Mouse (Mus musculus) cerebellum, adult 2 months (tissue): Measurements from ENCODE around the gene Slc5a9. TPM values are rescaled to one million over a fixed set of nuclear protein-coding genes. Genes with fewer than 3 reads are reported as not detected.

Source experiments
- DNase-seq, 2 experiments: peaks; one replicate each; pipeline ENCODE4 v3.0.0; 2021
- H3K27ac ChIP-seq: fragments of 200-500 bp; 2 replicates; pipeline ENCODE4 v1.5.1; 2012; ENCODE audit warnings: low read length, control low read depth, inconsistent platforms; ENCODE audit not compliant: insufficient read depth
- H3K27me3 ChIP-seq: fragments of 200-500 bp; 2 replicates; pipeline ENCODE4 v1.6.1; 2012; ENCODE audit warnings: inconsistent platforms, mild to moderate bottlenecking, low read length, moderate library complexity; ENCODE audit not compliant: control insufficient read depth, insufficient read depth
- H3K4me1 ChIP-seq: fragments of 200-500 bp; 2 replicates; pipeline ENCODE4 v1.6.1; 2011; ENCODE audit warnings: low read length; ENCODE audit not compliant: control insufficient read depth, insufficient read depth
- H3K4me3 ChIP-seq: fragments of 200-500 bp; replicated peaks from 2 replicates; pipeline ENCODE3; 2011; ENCODE audit warnings: mild to moderate bottlenecking, low read depth, low read length, control low read depth; ENCODE audit not compliant: insufficient read depth
- CTCF ChIP-seq: fragments of 200-500 bp; IDR thresholded peaks from 2 replicates; pipeline ENCODE4 v1.5.1; 2011; ENCODE audit warnings: low read depth, mild to moderate bottlenecking, control low read depth, low read length, moderate library complexity, borderline replicate concordance; ENCODE audit not compliant: insufficient read depth
- POLR2A ChIP-seq: fragments of 200-500 bp; IDR thresholded peaks from 2 replicates; pipeline ENCODE4 v1.6.1; 2011; ENCODE audit warnings: low read length, control low read depth, borderline replicate concordance; ENCODE audit not compliant: insufficient read depth
- WGBS: fragments of 180-500 bp; shearing (Covaris S2); methylation state at CpG from one replicate; pipeline ENCODE4 v1.1.7; 2018; 5-methylcytosine and 5-hydroxymethylcytosine counted together
- polyA plus RNA-seq: library from polyadenylated mRNA; depleted of rRNA; stranded (reverse); fragments of >200 nt; gene quantifications from 2 replicates; pipeline ENCODE4 v1.2.3, GENCODE M21; 2012; rRNA removed

Gene Slc5a9
- polyA plus RNA-seq, 1 experiment: not detected

GRCm38 (mm10) chr4:111886607-111887006 lies 16.1 kb downstream of the Slc5a9 start:
- peak; percentile 40 to 67 for DNase-seq
- peak; percentile 25; the same call in 1 of the 2 replicates for TF ChIP-seq CTCF
- no peak for TF ChIP-seq POLR2A
- H3K27me3 ChIP-seq: no peaks in the 10 kb centered on the region
- no peaks in the 10 kb centered on the region for H3K4me1 ChIP-seq
- 14% methylated on average over 4 of the region's 4 CpGs for whole genome bisulfite sequencing
- H3K4me3 ChIP-seq: no peak overlapping the region
- H3K27ac ChIP-seq: no peak overlapping the region

DNA sequence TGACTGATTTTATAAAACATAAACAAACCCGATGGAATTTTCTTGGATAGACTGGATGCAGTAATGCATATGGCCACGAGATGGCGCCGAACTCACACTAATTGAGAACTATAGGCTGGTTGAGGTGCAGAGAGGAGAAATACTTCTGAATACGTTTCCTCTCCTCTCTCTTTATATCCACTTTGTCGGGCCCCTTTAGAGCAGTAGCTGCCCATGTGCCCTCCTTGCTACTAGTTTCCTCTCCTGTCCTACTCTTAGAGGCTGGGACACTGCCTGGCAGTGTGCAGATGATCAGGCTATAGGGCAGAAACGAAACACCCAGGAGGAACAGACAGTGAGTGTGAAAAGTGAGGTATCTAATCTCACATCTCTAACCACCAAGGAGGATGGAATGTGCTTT lies 16.7 kb downstream of the Slc5a9 start:
- Histone ChIP-seq H3K4me1 (no peaks in the 10 kb centered on the region), H3K27ac (no peak overlapping the region), H3K4me3 (no peak overlapping the region), H3K27me3 (no peaks in the 10 kb centered on the region)
- 9% methylated on average over 7 of the region's 7 CpGs for WGBS
- peak; percentile 20 to 48 for DNase-seq
- TF ChIP-seq POLR2A (no peak), CTCF (no peak; the same call in 1 of the 2 replicates)

DNA sequence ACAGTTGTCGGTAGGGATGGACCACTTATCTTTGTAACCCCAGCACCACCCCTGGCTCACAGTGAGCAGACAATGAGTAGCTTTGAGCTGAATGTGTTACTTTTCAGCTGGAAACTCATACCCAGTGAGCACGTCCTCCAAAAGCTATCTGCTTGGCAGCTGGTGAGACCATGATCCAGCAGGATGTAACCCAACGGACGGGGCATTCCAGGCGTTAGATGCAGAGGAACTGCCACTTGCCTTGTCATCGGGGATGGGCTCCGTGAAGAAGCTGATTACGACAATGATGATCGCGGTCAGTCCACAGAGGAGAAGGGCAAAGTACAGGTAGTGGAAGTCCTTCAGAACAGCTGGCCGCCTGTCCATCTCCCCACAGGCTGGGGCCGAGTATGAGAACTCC lies 19.2 kb downstream of the Slc5a9 start:
- Histone ChIP-seq H3K27me3 (no peaks in the 10 kb centered on the region), H3K27ac (no peak overlapping the region), H3K4me1 (no peaks in the 10 kb centered on the region), H3K4me3 (no peak overlapping the region)
- no peak for DNase-seq
- 84% methylated on average over 12 of the region's 12 CpGs for WGBS
- TF ChIP-seq POLR2A (no peak), CTCF (no peak)

- no peaks in the 10 kb centered on the region for H3K27me3 ChIP-seq
- DNase-seq: no peak
- H3K4me3 ChIP-seq: no peak overlapping the region
- 46% methylated on average over 4 of the region's 4 CpGs for WGBS
- no peaks in the 10 kb centered on the region for H3K4me1 ChIP-seq
- TF ChIP-seq CTCF (no peak), POLR2A (no peak)
- no peak overlapping the region for H3K27ac ChIP-seq
Measured at GRCm38 (mm10) chr4:111880112-111880875, 22.4 kb downstream of the Slc5a9 start.

DNA sequence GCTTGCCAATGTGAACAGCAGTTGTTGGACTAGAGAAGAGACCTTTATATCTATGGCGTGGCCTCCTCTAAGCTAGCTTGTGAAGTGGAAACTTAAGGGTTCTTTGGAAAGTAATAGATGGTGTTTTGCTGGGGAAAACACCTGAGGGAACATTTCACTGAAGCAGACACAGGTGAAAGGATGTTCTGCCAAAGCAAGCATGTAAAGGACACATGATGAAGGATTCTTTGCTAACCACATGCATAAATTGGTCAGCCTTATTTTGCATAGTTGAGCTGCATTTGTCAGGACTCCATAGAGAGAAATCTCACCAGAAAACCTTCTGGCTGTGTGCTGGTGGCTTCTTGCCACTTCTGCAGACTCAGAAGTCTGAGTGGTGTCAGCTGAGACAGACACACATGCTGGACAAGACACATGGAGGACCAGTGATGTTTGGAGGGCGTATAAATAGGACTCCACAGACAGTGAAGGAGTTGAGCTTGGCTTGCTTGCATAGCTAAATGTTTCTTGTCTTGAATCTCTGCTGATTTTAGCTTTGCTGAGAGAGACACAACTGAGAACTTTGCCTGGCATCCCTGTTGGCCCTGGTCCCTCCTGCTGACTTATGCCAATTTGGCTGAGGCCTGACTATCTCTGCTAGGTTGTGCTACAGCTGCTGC lies 34.8 kb downstream of the Slc5a9 start:
- no peak overlapping the region for H3K4me3 ChIP-seq
- no peak for TF ChIP-seq CTCF
- no peak overlapping the region for H3K27ac ChIP-seq
- no peak for DNase-seq
- no peaks in the 10 kb centered on the region for H3K4me1 ChIP-seq
- H3K27me3 ChIP-seq: no peaks in the 10 kb centered on the region
- WGBS: 48% methylated on average over 2 of the region's 2 CpGs

- Histone ChIP-seq H3K27ac (no peak overlapping the region), H3K4me1 (no peaks in the 10 kb centered on the region), H3K4me3 (no peak overlapping the region), H3K27me3 (no peaks in the 10 kb centered on the region)
- 67% methylated on average over 5 of the region's 5 CpGs for WGBS
- TF ChIP-seq CTCF: no peak
- no peak for TF ChIP-seq POLR2A
- DNase-seq: no peak
Measured at GRCm38 (mm10) chr4:111866701-111867100, 36.0 kb downstream of the Slc5a9 start.

- Histone ChIP-seq H3K4me1 (no peaks in the 10 kb centered on the region), H3K4me3 (no peak overlapping the region), H3K27me3 (no peaks in the 10 kb centered on the region), H3K27ac (no peak overlapping the region)
- DNase-seq: no peak
- TF ChIP-seq CTCF: no peak
Measured at GRCm38 (mm10) chr4:111852626-111853025, 50.1 kb downstream of the Slc5a9 start.

DNA sequence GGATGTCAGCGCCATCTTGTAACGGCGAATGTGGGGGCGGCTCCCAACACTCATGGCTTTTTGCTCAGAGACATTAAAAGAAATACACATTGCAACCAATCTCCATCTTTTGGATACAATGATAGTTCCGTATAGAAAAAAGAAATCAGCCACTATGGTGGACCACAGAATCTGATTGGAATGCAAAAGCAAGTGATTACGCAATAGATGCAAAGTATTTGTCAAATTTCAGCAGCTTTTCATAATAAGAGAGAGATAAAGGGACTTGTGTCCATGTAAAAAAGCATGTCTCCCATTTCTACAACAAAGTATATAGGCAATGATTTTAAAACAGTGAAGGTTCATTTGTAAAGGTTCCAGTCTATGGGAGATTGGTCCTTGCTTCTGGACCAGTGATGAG lies 63.8 kb downstream of the Slc5a9 start:
- 95% methylated on average over 6 of the region's 6 CpGs for WGBS
- no peaks in the 10 kb centered on the region for H3K27me3 ChIP-seq
- TF ChIP-seq POLR2A (no peak), CTCF (no peak)
- no peak overlapping the region for H3K4me3 ChIP-seq
- no peak overlapping the region for H3K27ac ChIP-seq
- no peaks in the 10 kb centered on the region for H3K4me1 ChIP-seq
- DNase-seq: no peak

Other genes starting within 250 kb of the Slc5a9 start
- gene Spata6, start 182.9 kb downstream of the Slc5a9 start, polyA plus RNA-seq: 6.9 and 8.2 TPM in 2 replicates
- gene Skint8, start 16.5 kb upstream of the Slc5a9 start, polyA plus RNA-seq: not detected in 2 replicates
- not detected in 2 replicates for gene Skint7, start 70.0 kb upstream of the Slc5a9 start, polyA plus RNA-seq
- gene Skint1, start 103.4 kb upstream of the Slc5a9 start, polyA plus RNA-seq: not detected in 2 replicates
- not detected in 2 replicates for gene Skint4, start 169.1 kb upstream of the Slc5a9 start, polyA plus RNA-seq